In the genomic region with DNA sequence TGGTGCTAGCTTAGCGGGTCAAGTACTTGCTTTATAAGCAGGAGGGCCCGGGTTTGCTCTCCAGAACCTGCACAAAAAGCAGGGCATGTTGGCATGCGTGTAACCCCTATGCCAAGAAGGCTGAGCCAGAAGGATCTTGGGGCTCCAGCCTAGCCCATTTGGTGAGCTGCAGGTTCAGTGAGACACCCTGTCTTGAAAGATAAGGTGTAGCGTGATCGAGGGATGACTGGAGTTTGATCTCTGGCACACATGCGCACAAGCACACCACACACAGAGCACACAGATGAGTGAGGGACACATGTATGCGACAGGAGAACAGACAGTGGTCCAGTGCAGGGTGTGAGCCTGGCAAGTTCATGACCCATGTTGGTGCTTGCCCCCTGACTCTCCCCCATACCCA, we compare ENCODE assay signal across 15 mouse cellular contexts.
"Had no signal": no experiment of that assay in that cellular context is flagged by ENCODE, and none has a peak within 500 bp of the region (broad histone marks: within the 10 kb centered on the region; RNA-seq: fewer than 3 reads in every experiment).

No protein-coding gene starts in this region.

- H3K36me3 ChIP-seq: kidney, embryonic 15.5 days; limb, embryonic 10.5 days; midbrain, embryonic 13.5 days; neural tube, embryonic 12.5 days; stomach, embryonic 15.5 days had no signal

- ATAC-seq: intestine, embryonic 16.5 days; lung, postnatal 0 days; midbrain, embryonic 13.5 days had no signal

- H3K4me3 ChIP-seq: kidney, embryonic 15.5 days; left cerebral cortex, adult 2 months; limb, embryonic 10.5 days; midbrain, embryonic 13.5 days; neural tube, embryonic 12.5 days; stomach, embryonic 15.5 days had no signal

- DNase-seq: kidney, adult 2 months; kidney, postnatal 14 days; lung, adult 2 months; lung, postnatal 36 days; spleen, adult 18-20 months; thymus, adult 2 months; thymus, postnatal 25 days had no signal

- H3K9me3 ChIP-seq: kidney, embryonic 15.5 days; limb, embryonic 10.5 days; midbrain, embryonic 13.5 days; neural tube, embryonic 12.5 days; stomach, embryonic 15.5 days had no signal

- H3K4me2 ChIP-seq: kidney, embryonic 15.5 days; midbrain, embryonic 13.5 days; neural tube, embryonic 12.5 days; stomach, embryonic 15.5 days had no signal

- H3K27ac ChIP-seq: kidney, embryonic 15.5 days; left cerebral cortex, adult 2 months; limb, embryonic 10.5 days; midbrain, embryonic 13.5 days; neural tube, embryonic 12.5 days; stomach, embryonic 15.5 days had no signal

- H3K27me3 ChIP-seq: kidney, embryonic 15.5 days; midbrain, embryonic 13.5 days; neural tube, embryonic 12.5 days; stomach, embryonic 15.5 days had no signal

- H3K4me1 ChIP-seq: kidney, embryonic 15.5 days; neural tube, embryonic 12.5 days had no signal

- H3K9ac ChIP-seq: kidney, embryonic 15.5 days; midbrain, embryonic 13.5 days; neural tube, embryonic 12.5 days; stomach, embryonic 15.5 days had no signal
